Mouse (Mus musculus): ENCODE results near the gene Slco1a5. TPM values are rescaled to one million over a fixed set of nuclear protein-coding genes. Genes with fewer than 3 reads are reported as not detected.

Slco1a5 gene
- polyA plus RNA-seq, 1 experiment: not detected

- TF ChIP-seq CTCF (IDR thresholded peaks at IDR 0.05; ENCODE audit: extremely low read depth, insufficient read depth, insufficient read length, insufficient replicate concordance) (no peak), POLR2A (IDR thresholded peaks at IDR 0.05; ENCODE audit: low read depth, low read length) (no peak)
- 72% methylated on average over 2 of the region's 2 CpGs for WGBS
- Histone ChIP-seq H3K27me3 (ENCODE audit: control insufficient read depth, insufficient read depth, low read length) (no peaks in the 10 kb centered on the region), H3K4me1 (ENCODE audit: control insufficient read depth, insufficient read depth, insufficient read length) (no peaks in the 10 kb centered on the region), H3K36me3 (ENCODE audit: control insufficient read depth, insufficient read depth, low read length) (no peaks in the 10 kb centered on the region), H3K27ac (ENCODE audit: insufficient read depth, low read length) (no peak overlapping the region), H3K4me3 (ENCODE audit: extremely low read depth, insufficient read depth, insufficient read length) (no peak overlapping the region)
- DNase-seq (ENCODE audit: low read depth in 1 of 2, low spot score in 2 of 2): no peak
Measured at GRCm38 (mm10) chr6:142185868-142186415, 136.8 kb downstream of the Slco1a5 start.

Other genes with a start within 250 kb of the Slco1a5 start
- gene Slco1a6, start 114.5 kb downstream of the Slco1a5 start, polyA plus RNA-seq (2012; rRNA removed): not detected in 2 replicates
- 0.40 and 0.52 TPM in 2 replicates for gene Iapp, start 24.6 kb downstream of the Slco1a5 start, polyA plus RNA-seq (2012; rRNA removed)
- 2.7 and 2.8 TPM in 2 replicates for gene Pyroxd1, start 22.7 kb upstream of the Slco1a5 start, polyA plus RNA-seq (2012; rRNA removed)
- gene Recql, start 64.1 kb upstream of the Slco1a5 start, polyA plus RNA-seq (2012; rRNA removed): 8.1 and 8.9 TPM in 2 replicates
- gene Golt1b, start 64.2 kb upstream of the Slco1a5 start, polyA plus RNA-seq (2012; rRNA removed): 2.9 and 3.1 TPM in 2 replicates
- 0.30 and 0.32 TPM in 2 replicates for gene Spx, start 90.5 kb upstream of the Slco1a5 start, polyA plus RNA-seq (2012; rRNA removed)
- 0.02 TPM in 1 of 2 replicates, not detected in the other for gene Gys2, start 150.1 kb upstream of the Slco1a5 start, polyA plus RNA-seq (2012; rRNA removed)
- 5.6 and 5.8 TPM in 2 replicates for gene Ldhb, start 185.0 kb upstream of the Slco1a5 start, polyA plus RNA-seq (2012; rRNA removed)
- gene Kcnj8, start 248.6 kb upstream of the Slco1a5 start, polyA plus RNA-seq (2012; rRNA removed): 12.0 and 12.8 TPM in 2 replicates